Mouse (Mus musculus) liver, embryonic 16.5 days (tissue): Measurements from ENCODE around the gene Dock8. TPM values are rescaled to one million over a fixed set of nuclear protein-coding genes. Genes with fewer than 3 reads are reported as not detected.

ENCODE experiments used
- ATAC-seq: fragments of 200-750 bp; cut with Nextera tagmentation; 2 replicates; pipeline ENCODE4 v1.8.0; 2017; ENCODE audit warnings: low read depth, mild to moderate bottlenecking, moderate number of reproducible peaks, moderate library complexity
- H3K27ac ChIP-seq: fragments of 300-500 bp; sonication (generic); 2 replicates; pipeline ENCODE4 v1.5.1; 2014; ENCODE audit warnings: mild to moderate bottlenecking, low read length
- H3K27me3 ChIP-seq: fragments of 300-500 bp; sonication (generic); 2 replicates; pipeline ENCODE4 v1.6.1; 2014; ENCODE audit warnings: low read depth, low read length, mixed read lengths; ENCODE audit not compliant: control insufficient read depth, insufficient read depth
- H3K36me3 ChIP-seq: fragments of 300-500 bp; sonication (generic); 2 replicates; pipeline ENCODE4 v1.6.1; 2014; ENCODE audit warnings: mild to moderate bottlenecking; ENCODE audit not compliant: control insufficient read depth, insufficient read depth
- H3K4me1 ChIP-seq: fragments of 300-500 bp; sonication (generic); 2 replicates; pipeline ENCODE4 v1.6.1; 2014; ENCODE audit warnings: low read depth, low read length, mixed read lengths; ENCODE audit not compliant: control insufficient read depth
- H3K4me2 ChIP-seq: fragments of 300-500 bp; sonication (generic); 2 replicates; pipeline ENCODE4 v1.6.1; 2014; ENCODE audit warnings: low read depth, low read length, mixed read lengths
- H3K4me3 ChIP-seq: fragments of 300-500 bp; sonication (generic); 2 replicates; pipeline ENCODE4 v1.5.1; 2014; ENCODE audit warnings: low read depth, mild to moderate bottlenecking, low read length
- H3K9ac ChIP-seq: fragments of 300-500 bp; sonication (generic); 2 replicates; pipeline ENCODE4 v1.6.1; 2014; ENCODE audit warnings: low read depth, low read length
- H3K9me3 ChIP-seq: fragments of 300-500 bp; sonication (generic); replicated peaks from 2 replicates; pipeline ENCODE4 v1.6.1; 2016; ENCODE audit warnings: low read length; ENCODE audit not compliant: control insufficient read depth
- WGBS: fragments of 180-500 bp; shearing (Covaris S2); extraction: QIAGEN DNeasy Blood & Tissue Kit; methylation state at CpG from one replicate; pipeline ENCODE4 v1.1.7; 2014; ENCODE audit not compliant: insufficient replicate concordance; 5-methylcytosine and 5-hydroxymethylcytosine counted together
- polyA plus RNA-seq: library from polyadenylated mRNA; unstranded; fragments of >200 nt; fragmentation: Nextera tagmentation; extraction: Ambion mirVana; gene quantifications from 2 replicates; pipeline ENCODE4 v1.2.1, GENCODE M21; 2015

The Dock8 gene
- polyA plus RNA-seq, 1 experiment from 2014 or later: 8.4 TPM

DNA sequence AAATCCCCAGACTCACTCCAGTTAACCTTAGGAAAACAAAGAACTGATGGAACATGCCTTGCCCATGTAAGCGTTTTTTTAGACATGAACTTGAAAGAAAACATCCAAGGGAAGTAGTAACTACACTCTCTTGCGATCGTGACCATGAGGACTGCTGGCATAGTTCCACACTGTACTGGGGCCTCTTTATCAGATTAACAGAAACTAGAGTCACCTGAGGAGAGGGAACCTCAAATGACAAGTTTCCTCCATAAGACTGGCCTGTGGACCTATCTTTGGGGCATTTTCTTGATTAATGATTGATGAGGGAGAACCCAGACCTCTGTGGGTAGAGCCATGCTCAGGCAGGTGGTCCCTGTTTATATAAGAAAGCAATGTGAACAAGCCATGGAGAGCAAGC lies 44.7 kb downstream of the Dock8 start:
- Histone ChIP-seq H3K4me1 (no peaks in the 10 kb centered on the region; the same call in 1 of the 2 replicates), H3K4me2 (no peak overlapping the region), H3K36me3 (no peaks in the 10 kb centered on the region), H3K9me3 (no peaks in the 10 kb centered on the region), H3K27me3 (no peaks in the 10 kb centered on the region), H3K27ac (no peak overlapping the region), H3K9ac (no peak overlapping the region), H3K4me3 (no peak overlapping the region)
- ATAC-seq: no peak
- WGBS: 53% methylated on average over 3 of the region's 3 CpGs

DNA sequence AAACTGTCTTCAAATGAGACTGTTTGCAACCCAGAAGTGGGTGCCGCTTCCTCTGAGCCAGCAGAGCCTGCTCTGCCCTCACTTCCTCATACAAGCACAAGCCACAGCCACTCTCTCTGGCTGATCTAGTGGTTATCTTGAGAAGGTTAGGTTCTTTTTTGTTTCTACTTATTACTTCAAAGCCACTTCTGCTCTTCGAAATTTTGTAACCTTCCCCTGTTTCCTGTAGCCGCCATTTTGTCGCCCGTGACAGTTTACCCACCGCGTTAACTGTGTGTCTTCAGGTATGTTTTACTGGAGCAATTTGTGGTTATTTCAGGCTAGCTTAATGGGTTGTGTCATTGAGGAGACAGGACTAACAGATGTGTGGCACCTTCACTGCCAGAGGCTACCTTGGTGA lies 53.0 kb downstream of the Dock8 start:
- no peak overlapping the region for H3K9ac ChIP-seq
- H3K27me3 ChIP-seq: no peaks in the 10 kb centered on the region
- H3K4me3 ChIP-seq: peak overlapping the region; percentile 17; the same call in 1 of the 2 replicates
- no peaks in the 10 kb centered on the region for H3K36me3 ChIP-seq
- H3K4me2 ChIP-seq: no peak overlapping the region
- ATAC-seq: peak; percentile 35; the same call in 1 of the 2 replicates
- no peaks in the 10 kb centered on the region for H3K9me3 ChIP-seq
- peaks cover 10% of the 10 kb centered on the region for H3K4me1 ChIP-seq
- 29% methylated on average over 7 of the region's 7 CpGs for WGBS
- peak overlapping the region; percentile 65 for H3K27ac ChIP-seq

DNA sequence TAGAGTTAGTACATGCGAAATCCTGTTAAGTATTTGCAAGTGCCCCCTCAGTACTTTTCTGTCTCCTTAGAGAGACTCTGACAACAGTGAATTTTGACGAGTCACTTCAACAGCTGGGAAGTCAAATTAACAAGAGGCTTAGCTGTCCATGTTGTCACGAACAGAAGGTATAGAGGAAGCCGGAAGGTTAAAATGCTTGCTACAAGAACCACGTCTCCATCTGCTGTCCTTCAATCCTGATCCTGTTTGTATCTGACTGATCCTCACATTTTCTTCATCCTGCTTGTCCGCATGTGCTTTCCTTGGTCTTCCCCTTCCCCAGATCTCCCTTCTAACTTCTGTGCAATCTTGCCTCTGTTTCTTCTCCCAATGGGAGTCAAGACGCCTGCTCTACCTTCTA lies 53.8 kb downstream of the Dock8 start:
- Histone ChIP-seq H3K4me2 (peak overlapping the region; percentile 11; the same call in 1 of the 2 replicates), H3K4me1 (peaks cover 10% of the 10 kb centered on the region), H3K27me3 (no peaks in the 10 kb centered on the region), H3K4me3 (peak overlapping the region; percentile 17; the same call in 1 of the 2 replicates), H3K36me3 (no peaks in the 10 kb centered on the region), H3K9me3 (no peaks in the 10 kb centered on the region), H3K9ac (no peak overlapping the region), H3K27ac (peak overlapping the region; percentile 65)
- no peak for ATAC-seq
- 56% methylated on average over 7 of the region's 7 CpGs for WGBS

DNA sequence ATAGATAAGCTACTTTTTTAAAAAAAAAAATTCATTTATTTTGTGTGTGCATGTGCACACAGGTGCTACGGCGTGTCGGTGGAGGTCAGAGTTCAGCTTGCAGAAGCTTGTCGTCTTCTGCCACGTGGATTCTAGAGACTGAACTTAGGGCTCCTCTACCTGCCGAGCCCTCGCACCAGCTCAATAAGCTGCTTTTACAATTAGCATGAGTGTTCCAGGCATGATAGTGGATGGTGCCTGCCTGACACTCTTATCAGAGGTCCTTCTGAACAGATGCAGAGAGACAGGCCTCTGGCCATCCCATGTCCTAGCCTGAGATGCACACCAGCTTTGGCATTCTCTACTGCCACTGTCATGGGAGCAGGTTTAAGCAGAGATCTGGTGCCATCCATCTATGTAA lies 55.7 kb downstream of the Dock8 start:
- Histone ChIP-seq H3K27me3 (no peaks in the 10 kb centered on the region), H3K4me1 (peaks cover 10% of the 10 kb centered on the region), H3K9me3 (no peaks in the 10 kb centered on the region), H3K4me2 (no peak overlapping the region), H3K27ac (no peak overlapping the region), H3K36me3 (no peaks in the 10 kb centered on the region), H3K9ac (no peak overlapping the region), H3K4me3 (no peak overlapping the region)
- 34% methylated on average over 7 of the region's 7 CpGs for WGBS
- ATAC-seq: peak; percentile 79

DNA sequence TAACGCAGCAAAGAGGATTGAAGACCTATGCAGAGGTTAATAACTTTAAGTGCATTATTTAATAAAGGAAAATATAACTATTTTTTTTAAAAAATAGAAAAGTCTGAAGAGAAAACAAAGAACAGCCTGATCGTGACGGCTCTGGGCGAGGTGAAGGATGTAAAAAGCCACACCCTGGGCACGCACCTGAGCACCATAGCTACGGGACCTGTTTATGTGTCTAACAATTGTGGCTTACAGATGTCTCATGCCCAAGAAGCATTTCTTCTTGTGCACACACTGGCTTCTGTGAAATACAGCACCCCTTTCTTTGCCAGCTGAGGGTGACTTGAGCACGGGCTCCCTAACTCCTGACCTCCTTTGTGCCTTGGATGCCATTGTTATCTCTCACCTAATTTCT lies 56.2 kb downstream of the Dock8 start:
- Histone ChIP-seq H3K36me3 (no peaks in the 10 kb centered on the region), H3K27ac (no peak overlapping the region), H3K4me2 (no peak overlapping the region), H3K9ac (no peak overlapping the region), H3K9me3 (no peaks in the 10 kb centered on the region), H3K4me3 (no peak overlapping the region), H3K27me3 (no peaks in the 10 kb centered on the region), H3K4me1 (peaks cover 10% of the 10 kb centered on the region)
- 73% methylated on average over 7 of the region's 7 CpGs for WGBS
- no peak for ATAC-seq

DNA sequence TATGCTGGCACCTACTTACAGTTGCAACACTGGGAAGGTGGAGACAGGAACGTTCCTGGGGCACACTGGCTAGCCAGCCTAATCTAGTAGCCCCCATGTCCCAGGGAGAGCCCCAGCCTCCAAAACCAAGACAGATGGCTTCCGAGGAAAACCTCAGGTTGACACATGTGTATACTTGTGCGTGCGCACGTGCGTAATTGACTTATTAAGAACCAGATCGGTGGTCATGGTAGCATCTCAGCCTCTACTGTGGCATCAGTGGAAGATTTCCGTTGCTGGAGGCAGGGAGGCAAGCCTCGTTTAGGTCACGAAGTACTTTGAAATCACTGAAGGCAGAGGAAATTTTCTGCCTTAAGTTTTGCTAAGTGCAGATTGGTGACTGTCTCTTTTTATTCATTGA lies 56.9 kb downstream of the Dock8 start:
- no peak overlapping the region for H3K27ac ChIP-seq
- H3K4me1 ChIP-seq: peaks cover 10% of the 10 kb centered on the region
- H3K4me2 ChIP-seq: no peak overlapping the region
- ATAC-seq: no peak
- no peak overlapping the region for H3K4me3 ChIP-seq
- H3K27me3 ChIP-seq: no peaks in the 10 kb centered on the region
- no peaks in the 10 kb centered on the region for H3K36me3 ChIP-seq
- H3K9me3 ChIP-seq: no peaks in the 10 kb centered on the region
- WGBS: 76% methylated on average over 10 of the region's 10 CpGs
- H3K9ac ChIP-seq: no peak overlapping the region

DNA sequence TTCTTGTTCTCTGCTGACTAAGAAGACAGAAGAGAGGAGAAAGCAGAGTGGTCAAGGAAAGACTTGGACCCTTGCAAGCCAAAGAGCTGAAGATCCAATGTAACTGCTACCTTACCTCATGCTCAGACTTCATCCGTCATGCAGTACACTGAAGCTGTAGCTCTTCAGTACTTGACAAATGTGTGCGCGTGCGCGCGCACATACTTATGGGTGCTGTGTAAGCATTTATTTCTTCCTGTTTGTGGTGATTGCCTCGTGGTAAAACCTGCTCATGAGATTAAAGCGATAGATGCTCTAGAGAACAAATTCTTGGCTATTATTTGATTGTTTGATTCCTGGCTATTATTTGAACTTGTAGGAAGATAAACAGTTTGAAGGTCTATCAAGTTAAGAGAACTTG lies 58.5 kb downstream of the Dock8 start:
- WGBS: 80% methylated on average over 8 of the region's 8 CpGs
- H3K27me3 ChIP-seq: no peaks in the 10 kb centered on the region
- H3K4me2 ChIP-seq: no peak overlapping the region
- peaks cover 10% of the 10 kb centered on the region for H3K4me1 ChIP-seq
- H3K9me3 ChIP-seq: no peaks in the 10 kb centered on the region
- H3K36me3 ChIP-seq: no peaks in the 10 kb centered on the region
- no peak overlapping the region for H3K9ac ChIP-seq
- no peak overlapping the region for H3K27ac ChIP-seq
- no peak overlapping the region for H3K4me3 ChIP-seq
- ATAC-seq: no peak

DNA sequence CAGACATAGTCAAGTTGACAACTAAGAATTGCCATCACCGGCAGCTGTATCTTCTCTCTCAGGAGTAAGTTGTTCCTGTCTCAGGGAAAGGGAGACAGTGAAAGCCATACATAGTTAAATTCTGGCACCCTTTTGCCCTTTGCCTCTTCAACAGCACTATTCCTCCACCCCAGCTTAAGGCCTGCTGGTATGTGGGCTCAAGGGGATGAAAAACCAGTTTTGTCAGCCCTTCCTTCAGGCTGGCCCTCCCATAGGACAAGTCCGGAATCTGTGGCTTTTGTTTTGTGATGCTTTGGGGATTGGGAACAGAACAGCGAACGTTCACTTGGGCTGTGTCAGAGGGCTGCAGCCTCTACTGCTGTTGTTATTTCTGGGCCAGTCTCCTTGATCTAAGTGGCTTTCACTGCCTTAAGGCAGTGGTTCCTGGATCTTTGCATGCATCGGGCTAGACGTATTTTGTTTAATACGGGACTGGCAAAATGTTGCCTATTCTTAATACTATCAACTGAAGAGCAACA lies 60.6 kb downstream of the Dock8 start:
- Histone ChIP-seq H3K9ac (no peak overlapping the region), H3K9me3 (no peaks in the 10 kb centered on the region), H3K27ac (no peak overlapping the region), H3K4me1 (peaks cover 4% of the 10 kb centered on the region; the same call in 1 of the 2 replicates), H3K27me3 (no peaks in the 10 kb centered on the region), H3K4me2 (no peak overlapping the region), H3K36me3 (no peaks in the 10 kb centered on the region), H3K4me3 (no peak overlapping the region)
- 79% methylated on average over 7 of the region's 7 CpGs for WGBS
- no peak for ATAC-seq

DNA sequence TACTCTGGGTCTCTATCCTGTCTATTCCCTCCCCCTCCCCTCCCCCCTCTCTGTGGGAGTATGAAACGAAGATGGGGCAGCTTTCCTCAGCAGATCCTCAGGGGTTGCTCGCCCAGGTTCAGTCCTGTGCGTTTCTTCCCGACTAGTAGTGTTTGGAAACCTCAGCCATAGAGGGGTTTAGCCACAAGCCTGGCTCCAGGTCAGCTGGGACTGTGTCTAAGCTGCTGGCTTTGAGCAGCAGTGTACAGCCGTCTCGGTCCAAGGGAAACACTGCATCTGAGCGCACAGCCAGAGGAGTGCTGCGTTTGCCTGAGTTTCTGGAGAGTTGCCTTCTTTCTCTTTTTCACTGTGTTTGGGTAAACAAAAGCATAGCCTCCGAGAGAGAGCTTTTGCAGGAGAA lies 61.0 kb downstream of the Dock8 start:
- no peak overlapping the region for H3K27ac ChIP-seq
- H3K36me3 ChIP-seq: no peaks in the 10 kb centered on the region
- no peaks in the 10 kb centered on the region for H3K27me3 ChIP-seq
- peaks cover 4% of the 10 kb centered on the region; the same call in 1 of the 2 replicates for H3K4me1 ChIP-seq
- no peak for ATAC-seq
- H3K9me3 ChIP-seq: no peaks in the 10 kb centered on the region
- H3K9ac ChIP-seq: no peak overlapping the region
- H3K4me2 ChIP-seq: no peak overlapping the region
- 58% methylated on average over 9 of the region's 9 CpGs for WGBS
- H3K4me3 ChIP-seq: no peak overlapping the region
